Mouse (Mus musculus) neural tube, embryonic 13.5 days (tissue): ENCODE data around the gene Gtpbp2. TPM values are rescaled to one million over a fixed set of nuclear protein-coding genes. Genes with fewer than 3 reads are reported as not detected.
A peak's percentile ranks its signal among the peaks of the same experiment; 100 is the strongest.

Experiments used
- ATAC-seq: fragments of 200-750 bp; cut with Nextera tagmentation; 2 replicates; pipeline ENCODE4 v1.8.0; 2017; ENCODE audit warnings: low read depth, mild to moderate bottlenecking, moderate TSS enrichment, moderate library complexity
- H3K27ac ChIP-seq: fragments of 300-500 bp; sonication (generic); replicated peaks from 2 replicates; pipeline ENCODE4 v1.5.1; 2015; ENCODE audit warnings: moderate library complexity, mild to moderate bottlenecking, inconsistent platforms
- H3K27me3 ChIP-seq: fragments of 300-500 bp; sonication (generic); 2 replicates; pipeline ENCODE4 v1.6.1; 2015; ENCODE audit warnings: mild to moderate bottlenecking, inconsistent platforms
- H3K36me3 ChIP-seq: fragments of 300-500 bp; sonication (generic); 2 replicates; pipeline ENCODE4 v1.6.1; 2015; ENCODE audit warnings: mild to moderate bottlenecking, inconsistent platforms
- H3K4me1 ChIP-seq: fragments of 300-500 bp; sonication (generic); replicated peaks from 2 replicates; pipeline ENCODE4 v1.6.1; 2015; ENCODE audit warnings: inconsistent platforms
- H3K4me2 ChIP-seq: fragments of 300-500 bp; sonication (generic); 2 replicates; pipeline ENCODE4 v1.6.1; 2015; ENCODE audit warnings: inconsistent platforms, mild to moderate bottlenecking, moderate library complexity
- H3K4me3 ChIP-seq: fragments of 300-500 bp; sonication (generic); 2 replicates; pipeline ENCODE4 v1.5.1; 2015; ENCODE audit warnings: mild to moderate bottlenecking, inconsistent platforms
- H3K9ac ChIP-seq: fragments of 300-500 bp; sonication (generic); 2 replicates; pipeline ENCODE4 v1.6.1; 2015; ENCODE audit warnings: moderate library complexity, mild to moderate bottlenecking, inconsistent platforms
- H3K9me3 ChIP-seq: fragments of 300-500 bp; sonication (generic); 2 replicates; pipeline ENCODE4 v1.6.1; 2016; ENCODE audit warnings: inconsistent platforms
- WGBS: fragments of 180-500 bp; shearing (Covaris S2); methylation state at CpG from one replicate; pipeline ENCODE4 v1.1.7; 2015; 5-methylcytosine and 5-hydroxymethylcytosine counted together
- polyA plus RNA-seq: library from polyadenylated mRNA; unstranded; fragments of >200 nt; fragmentation: Nextera tagmentation; extraction: Ambion mirVana; gene quantifications from 2 replicates; pipeline ENCODE4 v1.2.1, GENCODE M21; 2015

Gtpbp2 gene
- 35.9 and 38.2 TPM in 2 replicates for polyA plus RNA-seq

GRCm38 (mm10) chr17:46160686-46161085, at the start of gene Gtpbp2:
Gene Gtpbp2, plus strand, starts transcription at chr17:46161032.
- Histone ChIP-seq H3K9ac (peak within 1 kb of the TSS; percentile 86), H3K4me2 (peak within 1 kb of the TSS; percentile 66), H3K27me3 (no peaks in the 10 kb centered on the region), H3K27ac (peak within 1 kb of the TSS; percentile 75), H3K36me3 (peaks cover 21% of the 10 kb centered on the region), H3K4me1 (peaks cover 26% of the 10 kb centered on the region), H3K9me3 (no peaks in the 10 kb centered on the region), H3K4me3 (peak within 1 kb of the TSS; percentile 81)
- ATAC-seq: peak; percentile 98
- under 1% methylated on average over 23 of the region's 23 CpGs for WGBS

GRCm38 (mm10) chr17:46115489-46115888, 45.3 kb upstream of the Gtpbp2 start:
- no peaks in the 10 kb centered on the region for H3K27me3 ChIP-seq
- no peaks in the 10 kb centered on the region for H3K9me3 ChIP-seq
- H3K4me3 ChIP-seq: no peak overlapping the region
- ATAC-seq: no peak
- no peak overlapping the region for H3K27ac ChIP-seq
- peaks cover 49% of the 10 kb centered on the region for H3K36me3 ChIP-seq
- H3K4me1 ChIP-seq: peaks cover 26% of the 10 kb centered on the region
- WGBS: 70% methylated on average over 2 of the region's 2 CpGs
- H3K4me2 ChIP-seq: no peak overlapping the region
- no peak overlapping the region for H3K9ac ChIP-seq

GRCm38 (mm10) chr17:46116138-46116537, 44.7 kb upstream of the Gtpbp2 start:
- ATAC-seq: no peak
- Histone ChIP-seq H3K4me1 (peaks cover 26% of the 10 kb centered on the region), H3K4me2 (no peak overlapping the region), H3K9ac (no peak overlapping the region), H3K36me3 (peaks cover 49% of the 10 kb centered on the region), H3K27me3 (no peaks in the 10 kb centered on the region), H3K9me3 (no peaks in the 10 kb centered on the region), H3K27ac (no peak overlapping the region), H3K4me3 (no peak overlapping the region)
- 85% methylated on average over 11 of the region's 11 CpGs for WGBS

- Histone ChIP-seq H3K4me3 (no peak overlapping the region), H3K4me1 (peaks cover 20% of the 10 kb centered on the region), H3K4me2 (no peak overlapping the region), H3K27ac (no peak overlapping the region), H3K9ac (peak overlapping the region; percentile 12; the same call in 1 of the 2 replicates), H3K27me3 (no peaks in the 10 kb centered on the region), H3K9me3 (no peaks in the 10 kb centered on the region), H3K36me3 (peaks cover 51% of the 10 kb centered on the region)
- 94% methylated on average over 3 of the region's 3 CpGs for WGBS
- no peak for ATAC-seq
These were observed 44.0 kb upstream of the Gtpbp2 start for GRCm38 (mm10) chr17:46116881-46117280.

- H3K36me3 ChIP-seq: peaks cover 60% of the 10 kb centered on the region
- no peak overlapping the region for H3K4me2 ChIP-seq
- 63% methylated on average over 13 of the region's 13 CpGs for WGBS
- no peaks in the 10 kb centered on the region for H3K27me3 ChIP-seq
- 0 out of 2 replicates have a peak overlapping the region, but pooled peaks have one; percentile 28 for H3K27ac ChIP-seq
- H3K4me1 ChIP-seq: peaks cover 12% of the 10 kb centered on the region
- H3K9ac ChIP-seq: no peak overlapping the region
- no peak for ATAC-seq
- H3K4me3 ChIP-seq: no peak overlapping the region
- H3K9me3 ChIP-seq: no peaks in the 10 kb centered on the region
These were observed 43.0 kb upstream of the Gtpbp2 start for GRCm38 (mm10) chr17:46117623-46118422.

GRCm38 (mm10) chr17:46118423-46118850, 42.4 kb upstream of the Gtpbp2 start:
- 72% methylated on average over 4 of the region's 4 CpGs for WGBS
- Histone ChIP-seq H3K9me3 (no peaks in the 10 kb centered on the region), H3K36me3 (peaks cover 63% of the 10 kb centered on the region), H3K9ac (no peak overlapping the region), H3K27ac (no peak overlapping the region), H3K4me2 (no peak overlapping the region), H3K4me3 (no peak overlapping the region), H3K27me3 (no peaks in the 10 kb centered on the region), H3K4me1 (peaks cover 12% of the 10 kb centered on the region)
- no peak for ATAC-seq

- H3K9me3 ChIP-seq: no peaks in the 10 kb centered on the region
- no peak for ATAC-seq
These were observed 41.2 kb upstream of the Gtpbp2 start for GRCm38 (mm10) chr17:46119641-46120040.

GRCm38 (mm10) chr17:46122791-46123190, 38.0 kb upstream of the Gtpbp2 start:
- no peak overlapping the region for H3K4me2 ChIP-seq
- peaks cover 8% of the 10 kb centered on the region for H3K4me1 ChIP-seq
- H3K9me3 ChIP-seq: no peaks in the 10 kb centered on the region
- H3K36me3 ChIP-seq: peaks cover 88% of the 10 kb centered on the region
- 90% methylated on average over 4 of the region's 4 CpGs for WGBS
- H3K4me3 ChIP-seq: no peak overlapping the region
- H3K27ac ChIP-seq: no peak overlapping the region
- H3K9ac ChIP-seq: no peak overlapping the region
- no peak for ATAC-seq
- no peaks in the 10 kb centered on the region for H3K27me3 ChIP-seq

More at GRCm38 (mm10) chr17:46119641-46120040, 41.2 kb upstream of the Gtpbp2 start:
- Histone ChIP-seq H3K27me3 (no peaks in the 10 kb centered on the region), H3K4me2 (no peak overlapping the region), H3K36me3 (peaks cover 73% of the 10 kb centered on the region), H3K9ac (no peak overlapping the region), H3K27ac (no peak overlapping the region), H3K4me1 (peaks cover 12% of the 10 kb centered on the region), H3K4me3 (no peak overlapping the region)
- WGBS: 94% methylated on average over 10 of the region's 10 CpGs

- peaks cover 88% of the 10 kb centered on the region for H3K36me3 ChIP-seq
- H3K4me1 ChIP-seq: peaks cover 3% of the 10 kb centered on the region; the same call in 1 of the 2 replicates
- no peaks in the 10 kb centered on the region for H3K9me3 ChIP-seq
- no peak for ATAC-seq
- 97% methylated on average over 4 of the region's 4 CpGs for WGBS
- no peak overlapping the region for H3K4me2 ChIP-seq
- no peak overlapping the region for H3K9ac ChIP-seq
- no peaks in the 10 kb centered on the region for H3K27me3 ChIP-seq
- no peak overlapping the region for H3K4me3 ChIP-seq
- no peak overlapping the region for H3K27ac ChIP-seq
These were observed 37.5 kb upstream of the Gtpbp2 start for GRCm38 (mm10) chr17:46123285-46123684.

GRCm38 (mm10) chr17:46123953-46124700, 36.7 kb upstream of the Gtpbp2 start:
- no peak for ATAC-seq
- Histone ChIP-seq H3K4me3 (no peak overlapping the region), H3K36me3 (peaks cover 88% of the 10 kb centered on the region), H3K27ac (no peak overlapping the region), H3K9me3 (no peaks in the 10 kb centered on the region), H3K4me2 (no peak overlapping the region), H3K27me3 (no peaks in the 10 kb centered on the region), H3K9ac (no peak overlapping the region), H3K4me1 (no peaks in the 10 kb centered on the region)
- WGBS: 92% methylated on average over 12 of the region's 12 CpGs

- no peaks in the 10 kb centered on the region for H3K4me1 ChIP-seq
- no peaks in the 10 kb centered on the region for H3K9me3 ChIP-seq
- H3K36me3 ChIP-seq: peaks cover 87% of the 10 kb centered on the region
- no peak overlapping the region for H3K27ac ChIP-seq
- no peak overlapping the region for H3K9ac ChIP-seq
- WGBS: 80% methylated on average over 6 of the region's 6 CpGs
- no peaks in the 10 kb centered on the region for H3K27me3 ChIP-seq
- H3K4me2 ChIP-seq: no peak overlapping the region
- ATAC-seq: no peak
- no peak overlapping the region for H3K4me3 ChIP-seq
These were observed 34.2 kb upstream of the Gtpbp2 start for GRCm38 (mm10) chr17:46126608-46127007.

- ATAC-seq: no peak
- WGBS: 81% methylated on average over 6 of the region's 6 CpGs
- Histone ChIP-seq H3K9me3 (no peaks in the 10 kb centered on the region), H3K4me2 (no peak overlapping the region), H3K9ac (no peak overlapping the region), H3K27ac (no peak overlapping the region), H3K27me3 (no peaks in the 10 kb centered on the region), H3K36me3 (peaks cover 74% of the 10 kb centered on the region), H3K4me1 (no peaks in the 10 kb centered on the region), H3K4me3 (no peak overlapping the region)
These were observed 32.9 kb upstream of the Gtpbp2 start for GRCm38 (mm10) chr17:46127814-46128493.
